Mouse (Mus musculus) embryonic stem cell, embryonic (primary cell): ENCODE data around the gene Sash1.

Experiments used
- CTCF ChIA-PET, 4 experiments: fragments of 300-600 bp in 2 of 4; fragments of 350-600 bp in 2 of 4; sonication (Branson Sonifier 250); formaldehyde crosslinking; loops; one replicate each; lab custom pipeline; 2022; ENCODE audit warnings: inconsistent platforms in 2 of 4; lab: Charles Lee
- POLR2A ChIA-PET, 4 experiments: fragments of 300-600 bp in 2 of 4; fragments of 350-600 bp in 2 of 4; sonication (Branson Sonifier 250); formaldehyde crosslinking; loops; one replicate each; lab custom pipeline; 2022; ENCODE audit warnings: antibody characterized with exemption in 4 of 4, inconsistent platforms in 1 of 4; lab: Charles Lee

Sash1 gene

DNA sequence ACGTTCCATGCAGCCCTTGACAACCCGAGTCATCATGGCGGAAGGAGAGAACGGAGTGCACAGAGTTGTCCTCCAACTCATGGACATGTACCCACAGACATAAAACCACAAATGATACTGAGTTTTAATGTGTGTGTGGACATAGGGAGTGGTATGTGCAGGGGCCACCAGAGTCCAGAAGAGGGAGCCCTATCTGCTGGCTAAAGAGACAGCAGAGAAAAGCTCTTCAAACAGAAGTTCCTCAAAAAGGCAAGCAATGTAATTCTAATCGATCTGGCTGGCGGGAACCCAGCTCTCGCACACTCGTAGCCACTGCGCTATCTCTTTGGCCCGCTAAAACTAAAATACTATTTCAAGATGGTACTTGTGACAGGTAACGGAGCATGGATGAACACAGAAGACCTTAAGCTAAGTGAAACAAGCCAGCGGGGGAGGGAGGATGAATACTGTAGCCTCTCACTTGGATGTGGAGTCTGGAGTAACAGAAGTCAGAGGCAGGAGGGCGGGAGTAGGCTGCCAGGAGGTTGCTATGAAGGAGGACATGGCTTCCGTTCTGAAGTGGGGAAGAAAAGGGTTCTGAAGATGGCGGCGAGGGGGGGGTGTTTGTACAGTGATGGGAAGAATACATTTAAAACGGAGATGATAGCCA is 51.9 kb downstream of the Sash1 start:
- ChIA-PET POLR2A (interaction anchor here (0.6 to 3.0 kb wide), 11 partner anchors 9 to 91 kb away, joined by 3 to 20 read pairs (median 3); partner anchors contain the start of gene Sash1 (in 3 of the 4)), CTCF (interaction anchor here (0.5 to 1.2 kb wide), 13 partner anchors 9 to 138 kb away, joined by 3 to 6 read pairs (median 3); partner anchors contain the start of gene Sash1 (in 1 of the 4))

DNA sequence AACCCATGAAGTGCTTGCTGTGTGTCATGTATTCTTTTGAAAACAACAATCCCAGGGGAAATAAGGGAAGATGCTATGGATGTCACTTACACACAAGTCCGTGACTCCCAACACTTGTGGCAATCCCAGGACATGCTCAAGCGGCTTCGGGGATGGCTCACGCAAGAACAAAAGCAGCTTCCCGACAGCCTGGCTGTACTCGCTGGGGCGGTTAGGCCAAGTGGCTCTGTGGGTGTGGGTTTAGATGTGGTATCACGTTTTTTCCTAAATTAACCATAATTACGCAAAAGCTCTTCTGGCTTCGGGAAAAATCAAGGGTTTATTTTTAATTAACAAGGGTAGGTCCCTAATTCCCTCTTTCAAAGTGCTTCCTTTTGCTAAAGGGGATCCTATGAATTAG is 59.6 kb downstream of the Sash1 start:
- ChIA-PET CTCF (interaction anchor here in 2 of 4 experiments (0.6 to 0.7 kb wide), 2 partner anchors 13 to 16 kb away, joined by 5 to 24 read pairs; no protein-coding TSS in a partner anchor), POLR2A (interaction anchor here in 3 of 4 experiments (0.6 to 1.4 kb wide), 7 partner anchors 8 to 539 kb away, joined by 3 to 5 read pairs (median 3); no protein-coding TSS in a partner anchor)

DNA sequence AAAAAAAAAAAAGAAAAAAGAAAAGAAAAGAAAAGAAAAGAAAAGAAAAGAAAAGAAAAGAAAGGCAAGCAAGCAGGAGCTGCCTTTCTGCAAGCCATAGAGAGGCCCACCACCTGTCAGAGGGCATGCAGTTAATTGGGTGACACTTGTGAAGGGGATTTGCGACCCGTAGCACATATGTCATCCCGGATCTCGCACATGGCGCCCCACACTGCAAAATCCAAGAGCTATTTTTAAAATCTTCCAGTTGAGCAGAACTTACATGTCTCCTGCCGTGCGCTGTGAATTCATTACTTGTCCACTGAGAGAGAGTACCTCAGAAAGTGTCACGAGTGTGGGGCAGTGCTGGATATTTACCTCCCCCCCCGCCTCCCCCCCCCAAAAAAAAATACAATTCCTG is 60.0 kb downstream of the Sash1 start:
- POLR2A ChIA-PET, result interaction anchor here in 3 of 4 experiments (0.6 to 1.0 kb wide), 5 partner anchors 8 to 539 kb away, joined by 3 to 5 read pairs (median 3); no protein-coding TSS in a partner anchor
- CTCF ChIA-PET, result interaction anchor here in 2 of 4 experiments (0.7 to 1.1 kb wide), 2 partner anchors 8 to 15 kb away, joined by 3 to 24 read pairs; no protein-coding TSS in a partner anchor

DNA sequence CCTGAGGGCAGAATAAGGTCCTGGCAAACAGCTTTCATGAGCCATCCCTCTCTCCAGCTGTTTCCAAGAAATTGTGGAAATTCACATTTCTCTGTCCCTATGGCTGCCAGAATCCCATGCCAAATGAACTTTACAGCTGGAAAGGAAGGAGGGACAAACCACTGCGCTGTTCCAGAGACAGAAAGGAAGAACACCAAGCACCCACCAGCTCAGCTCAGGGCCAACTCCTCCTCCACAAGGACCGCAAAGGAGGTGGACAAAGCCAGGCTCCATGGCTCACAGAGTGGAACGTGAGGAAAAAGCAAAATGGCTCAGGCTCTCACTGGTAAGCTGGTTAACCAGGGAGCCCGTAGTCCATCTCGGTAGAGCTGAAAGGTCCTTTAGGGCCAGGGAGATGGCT is 67.8 kb downstream of the Sash1 start:
- CTCF ChIA-PET, result interaction anchor here in 1 of 4 experiments (1.1 kb wide), 1 partner anchor 18 kb away, joined by 5 read pairs; no protein-coding TSS in a partner anchor
- POLR2A ChIA-PET, result interaction anchor here in 3 of 4 experiments (0.6 to 2.0 kb wide), 15 partner anchors 8 to 299 kb away, joined by 3 to 8 read pairs (median 4); partner anchors contain the start of genes Sash1 (in 1 of the 3) and Ust (in 1 of the 3)

DNA sequence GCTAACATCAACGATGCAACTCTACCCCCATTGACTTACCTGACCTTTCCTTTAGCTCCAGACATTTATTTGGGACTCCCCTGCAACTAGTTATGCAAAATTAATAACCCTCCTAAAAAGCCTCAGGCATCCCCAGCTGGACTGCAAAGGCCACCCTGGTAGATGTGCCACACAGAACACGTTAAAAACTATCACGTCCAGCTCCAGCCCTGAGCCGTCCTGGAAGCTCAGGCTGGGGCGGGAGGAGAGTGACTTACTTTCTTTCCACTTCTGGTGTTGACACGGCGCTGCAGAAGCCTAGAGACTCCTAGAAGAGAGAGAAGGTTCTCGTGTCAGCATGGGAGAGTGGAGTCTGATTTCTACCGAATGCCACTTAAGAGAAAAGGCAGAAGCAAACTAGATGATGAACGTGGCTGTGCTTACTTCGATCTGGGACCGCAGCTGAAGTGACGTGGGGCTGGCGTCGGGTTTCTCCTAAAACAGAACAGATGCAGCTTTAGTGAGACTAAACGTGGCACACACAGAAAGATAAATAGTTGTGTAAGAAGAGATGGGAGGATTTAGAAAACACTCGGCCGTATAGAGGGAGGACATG is 71.8 kb downstream of the Sash1 start:
- POLR2A ChIA-PET, result interaction anchor here in 2 of 4 experiments (1.1 to 1.9 kb wide), 3 partner anchors 13 to 40 kb away, joined by 3 to 6 read pairs (median 4); no protein-coding TSS in a partner anchor
- CTCF ChIA-PET, result no interaction called here

DNA sequence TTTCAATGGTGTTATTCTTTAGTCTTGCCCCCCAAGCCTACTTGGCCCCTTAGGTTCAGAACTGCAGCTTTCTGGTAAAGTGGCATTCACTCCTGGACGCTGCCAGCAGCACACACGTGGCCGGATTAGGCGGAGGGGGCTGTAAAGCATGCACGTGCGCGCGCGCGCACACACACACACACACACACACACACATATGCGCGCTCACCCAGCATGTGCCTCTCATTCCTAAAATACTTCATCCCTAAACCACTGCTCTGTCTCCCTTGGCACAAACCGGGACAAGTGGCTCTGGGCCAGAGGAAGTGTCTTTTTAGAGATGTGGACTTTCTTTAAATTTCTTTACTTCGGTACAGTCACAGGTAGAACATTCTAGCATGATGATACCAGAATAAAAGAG is 72.6 kb downstream of the Sash1 start:
- ChIA-PET CTCF (no interaction called here), POLR2A (interaction anchor here in 3 of 4 experiments (0.6 to 2.8 kb wide), 4 partner anchors 12 to 73 kb away, joined by 3 to 7 read pairs (median 5); partner anchors contain the start of gene Sash1 (in 1 of the 3))

DNA sequence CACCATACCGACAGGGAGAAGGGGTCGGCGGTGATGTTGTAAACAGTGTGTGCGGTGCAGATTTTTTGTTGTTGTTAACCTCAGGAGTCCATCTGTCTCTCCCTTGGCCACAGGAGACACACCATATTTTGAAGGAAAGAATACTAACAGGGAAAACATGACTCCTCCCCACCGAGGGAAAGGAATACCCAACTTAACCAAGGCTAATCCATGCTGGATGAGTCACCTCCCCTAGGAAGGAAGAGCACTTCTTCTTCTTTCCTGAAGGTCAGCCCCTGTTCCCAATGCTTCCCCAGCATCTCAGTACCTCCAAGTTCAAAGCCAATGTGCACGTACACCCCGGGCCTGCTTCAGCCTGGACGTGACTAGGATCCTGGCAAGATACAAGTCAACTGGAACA is 73.1 kb downstream of the Sash1 start:
- ChIA-PET CTCF (interaction anchor here in 2 of 4 experiments (0.6 to 0.7 kb wide), 2 partner anchors 10 to 26 kb away, joined by 3 to 4 read pairs; no protein-coding TSS in a partner anchor), POLR2A (interaction anchor here in 3 of 4 experiments (0.6 to 2.8 kb wide), 4 partner anchors 12 to 73 kb away, joined by 4 to 7 read pairs (median 5); partner anchors contain the start of gene Sash1 (in 2 of the 3))

DNA sequence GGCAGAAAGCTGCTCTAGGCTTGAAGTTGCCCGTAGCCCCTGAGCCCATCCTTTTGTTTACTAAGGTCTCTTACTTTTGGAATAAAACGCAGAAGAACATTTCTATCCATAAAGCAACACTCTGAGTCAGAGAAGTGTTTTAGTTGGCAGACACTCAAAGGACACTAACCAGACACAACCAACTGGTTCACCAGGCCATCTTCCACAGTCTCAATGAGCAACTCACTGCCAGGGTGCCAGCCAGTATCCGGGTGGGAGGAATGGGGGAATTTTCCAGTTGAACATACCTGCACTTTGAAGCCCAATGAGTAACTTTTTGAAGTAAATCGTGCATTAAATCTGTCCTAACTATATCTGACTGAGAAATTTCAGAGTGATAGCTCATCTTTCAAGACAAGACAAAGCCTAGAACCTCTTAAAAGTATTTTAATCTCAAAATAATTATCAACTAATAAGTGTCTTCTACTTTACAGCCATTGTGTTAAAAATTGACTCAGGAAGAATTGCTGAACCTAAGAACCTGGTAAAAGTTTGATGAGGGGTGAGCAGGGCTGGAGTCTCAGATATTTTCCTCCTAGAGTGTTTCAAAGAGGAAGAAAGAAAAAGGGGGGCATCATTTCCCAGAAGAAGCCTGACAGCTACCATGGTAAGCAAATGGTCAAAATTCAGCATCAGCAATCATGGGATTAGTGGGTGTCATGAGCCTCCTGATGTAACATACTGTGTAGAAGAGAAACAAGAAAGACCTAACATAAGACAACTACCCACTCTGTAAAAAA is 74.4 kb downstream of the Sash1 start:
- CTCF ChIA-PET, result no interaction called here
- POLR2A ChIA-PET, result interaction anchor here in 1 of 4 experiments (0.6 to 2.8 kb wide), 2 partner anchors 11 to 73 kb away, joined by 3 to 7 read pairs; no protein-coding TSS in a partner anchor

DNA sequence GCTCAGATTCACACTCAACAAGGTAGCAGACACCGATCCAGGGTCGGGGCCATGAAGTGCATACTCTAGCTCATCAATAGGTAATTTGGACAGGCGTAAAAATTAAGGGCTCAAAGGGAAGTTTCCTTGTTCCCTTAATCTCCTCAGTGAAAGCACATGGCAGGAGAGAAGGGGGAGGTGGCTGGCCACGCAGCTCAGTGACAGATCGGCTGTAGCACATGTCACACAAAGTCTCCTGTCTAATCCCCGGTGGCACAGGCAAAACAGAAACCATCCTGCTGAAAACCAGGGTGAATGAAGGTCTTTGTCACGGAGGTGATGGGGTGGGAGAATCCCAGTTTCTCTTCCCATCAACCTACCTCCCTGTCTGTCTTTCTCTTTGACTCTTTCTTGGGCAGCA is 75.4 kb downstream of the Sash1 start:
- ChIA-PET CTCF (interaction anchor here in 2 of 4 experiments (0.5 kb wide), 2 partner anchors 10 to 15 kb away, joined by 4 to 24 read pairs; no protein-coding TSS in a partner anchor), POLR2A (interaction anchor here in 2 of 4 experiments (0.8 to 2.8 kb wide), 4 partner anchors 10 to 74 kb away, joined by 3 to 7 read pairs (median 3); no protein-coding TSS in a partner anchor)

DNA sequence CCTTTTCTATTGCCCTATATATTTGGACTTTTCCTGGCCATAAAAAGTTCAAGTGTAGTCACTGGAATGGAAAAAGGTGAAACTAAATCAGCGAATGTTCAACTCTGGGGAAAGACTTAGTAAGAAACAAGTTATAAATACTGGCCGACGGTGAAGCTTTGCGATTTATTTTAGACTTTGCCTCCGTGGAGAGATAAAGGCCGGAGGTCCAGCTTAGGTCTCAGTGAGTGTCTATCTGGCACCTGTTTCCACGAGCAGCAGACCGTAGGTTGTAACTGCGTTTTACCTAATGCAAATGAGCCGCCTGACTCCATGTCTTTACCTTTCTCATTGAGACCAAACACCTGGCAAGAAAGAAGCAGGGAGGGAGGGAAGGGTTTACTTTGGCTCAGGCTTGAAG is 77.5 kb downstream of the Sash1 start:
- CTCF ChIA-PET, result no interaction called here

DNA sequence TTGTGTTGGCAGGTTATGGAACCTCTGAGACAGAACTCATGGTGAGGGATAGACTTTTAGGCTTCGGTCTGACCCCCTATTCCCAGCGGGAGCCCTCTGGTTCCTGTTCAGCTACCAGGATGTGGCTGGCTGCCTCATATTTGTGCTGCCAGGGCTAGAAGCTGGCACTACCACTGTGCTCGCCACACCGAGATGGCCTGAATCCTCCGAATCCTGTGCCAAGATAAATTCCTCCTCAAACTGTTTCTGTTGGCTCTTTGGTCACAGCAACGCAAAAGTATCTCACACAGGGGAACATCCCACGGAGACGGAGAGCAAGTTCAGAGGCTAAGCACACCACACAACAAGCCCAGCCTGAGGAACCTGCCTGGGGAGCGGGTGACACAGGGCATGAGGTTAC is 78.3 kb downstream of the Sash1 start:
- ChIA-PET CTCF (interaction anchor here in 1 of 4 experiments (1.4 kb wide), 1 partner anchor 12 kb away, joined by 4 read pairs; no protein-coding TSS in a partner anchor), POLR2A (interaction anchor here in 1 of 4 experiments (1.4 to 2.1 kb wide), 3 partner anchors 11 to 79 kb away, joined by 3 to 5 read pairs (median 3); partner anchors contain the start of gene Sash1)

More for the DNA sequence above, 77.5 kb downstream of the Sash1 start:
- POLR2A ChIA-PET, result no interaction called here

DNA sequence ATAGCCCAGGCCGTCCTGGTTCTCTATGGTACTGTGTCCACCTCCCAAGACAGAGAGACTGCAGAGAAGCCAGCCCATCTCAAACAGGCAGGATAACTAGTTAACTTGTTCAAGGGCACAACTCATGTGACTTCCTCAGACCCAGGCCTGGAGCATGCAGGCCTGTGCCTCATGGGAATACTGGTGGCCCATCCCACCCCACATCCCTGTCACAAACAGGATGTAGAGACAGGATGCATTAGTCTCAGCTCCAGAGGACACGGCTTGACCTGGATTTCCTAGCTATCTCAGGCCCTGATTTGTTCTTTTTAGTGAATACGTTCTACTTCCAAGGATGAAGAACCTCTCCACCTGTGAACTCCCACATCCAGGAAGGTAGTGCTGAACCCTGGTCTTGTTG is 80.5 kb downstream of the Sash1 start:
- POLR2A ChIA-PET, result interaction anchor here in 2 of 4 experiments (1.1 to 2.6 kb wide), 4 partner anchors 10 to 81 kb away, joined by 3 to 6 read pairs (median 3); partner anchors contain the start of gene Sash1 (in 1 of the 2)

DNA sequence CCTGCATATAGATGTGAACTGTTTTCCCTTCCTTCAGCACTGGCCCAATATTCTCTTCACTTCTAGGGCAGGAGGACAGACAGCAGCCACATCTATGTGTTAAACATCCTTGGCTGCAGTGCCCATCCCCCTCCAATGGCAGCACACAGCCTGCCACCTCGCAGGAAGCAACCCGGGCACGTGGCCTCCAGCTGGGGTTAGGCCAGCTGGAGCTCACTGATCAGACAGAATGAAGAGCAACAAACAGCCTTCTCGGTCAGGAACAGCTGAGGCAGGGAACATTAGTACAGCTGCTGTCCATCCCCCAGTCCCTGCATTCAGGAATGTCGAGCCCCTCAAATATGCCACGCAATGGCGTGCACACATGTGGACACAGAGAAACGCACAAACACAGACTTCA is 81.6 kb downstream of the Sash1 start:
- CTCF ChIA-PET, result interaction anchor here in 1 of 4 experiments (1.5 kb wide), 1 partner anchor 29 kb away, joined by 3 read pairs; no protein-coding TSS in a partner anchor
- POLR2A ChIA-PET, result interaction anchor here in 3 of 4 experiments (0.6 to 2.6 kb wide), 5 partner anchors 9 to 82 kb away, joined by 3 to 6 read pairs (median 3); partner anchors contain the start of gene Sash1 (in 1 of the 3)

More for the DNA sequence above, 80.5 kb downstream of the Sash1 start:
- CTCF ChIA-PET, result interaction anchor here in 1 of 4 experiments (1.5 kb wide), 1 partner anchor 30 kb away, joined by 3 read pairs; no protein-coding TSS in a partner anchor

DNA sequence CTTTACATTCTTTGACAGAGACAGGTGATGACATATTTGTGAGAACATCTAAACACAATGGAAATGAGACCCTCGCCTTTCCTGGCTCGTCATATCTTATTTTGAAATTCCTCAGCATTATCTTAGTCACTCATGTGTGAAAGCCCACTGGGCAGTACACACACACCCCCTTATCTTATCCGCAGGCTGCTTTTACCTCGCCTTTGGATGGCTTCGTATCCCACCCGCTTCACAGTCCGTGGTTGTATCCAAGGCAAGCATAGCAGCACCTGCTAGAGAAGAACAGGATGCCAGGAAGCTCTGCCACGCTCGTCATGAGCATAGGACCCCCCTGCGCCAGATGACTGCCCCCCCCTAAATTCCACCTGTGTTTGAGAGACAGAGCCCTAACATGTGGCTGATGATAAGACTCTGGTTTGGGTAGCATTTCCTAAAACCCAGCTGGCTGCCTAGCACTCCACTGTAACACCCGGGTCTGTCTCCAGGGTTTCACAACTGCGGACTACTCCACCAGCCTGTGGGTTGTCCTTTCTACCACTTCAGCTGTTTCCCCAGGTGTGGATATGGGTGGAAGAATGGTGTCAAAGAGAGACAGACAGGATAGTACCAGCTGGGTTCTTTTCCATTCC is 84.0 kb downstream of the Sash1 start:
- POLR2A ChIA-PET, result interaction anchor here in 3 of 4 experiments (0.8 to 2.3 kb wide), 10 partner anchors 10 to 84 kb away, joined by 3 to 9 read pairs (median 4); partner anchors contain the start of gene Sash1 (in 1 of the 3)
- CTCF ChIA-PET, result interaction anchor here in 2 of 4 experiments (1.1 to 1.4 kb wide), 2 partner anchors 59 to 73 kb away, joined by 3 to 15 read pairs; no protein-coding TSS in a partner anchor

DNA sequence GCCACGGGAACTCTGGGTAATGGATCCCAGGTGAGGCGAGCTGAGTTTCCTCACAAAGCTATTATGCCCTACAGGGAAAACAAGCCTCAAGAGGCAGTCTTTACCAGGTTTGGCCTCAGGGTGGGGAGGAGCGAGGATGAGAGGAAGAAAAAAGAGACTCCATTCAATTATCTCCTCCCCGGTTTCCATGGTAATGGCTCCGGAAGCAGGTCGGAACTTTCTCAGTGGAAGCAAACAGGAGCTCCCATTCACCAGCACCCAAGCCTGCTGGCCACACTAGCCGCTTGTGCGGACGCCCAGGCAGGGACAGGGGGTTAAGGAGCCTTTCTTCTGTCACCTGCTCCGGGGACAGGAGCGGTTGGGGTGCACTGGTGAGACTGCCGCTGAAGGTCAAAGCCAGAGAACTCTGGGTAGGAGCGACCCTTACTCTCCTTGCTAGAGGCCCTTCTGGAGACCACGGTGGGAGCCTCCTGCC is 84.7 kb downstream of the Sash1 start:
- CTCF ChIA-PET, result interaction anchor here in 2 of 4 experiments (0.6 to 1.4 kb wide), 3 partner anchors 58 to 211 kb away, joined by 3 read pairs; no protein-coding TSS in a partner anchor
- POLR2A ChIA-PET, result interaction anchor here (0.6 to 2.3 kb wide), 13 partner anchors 11 to 132 kb away, joined by 3 to 10 read pairs (median 3); partner anchors contain the start of gene Sash1 (in 2 of the 4)

DNA sequence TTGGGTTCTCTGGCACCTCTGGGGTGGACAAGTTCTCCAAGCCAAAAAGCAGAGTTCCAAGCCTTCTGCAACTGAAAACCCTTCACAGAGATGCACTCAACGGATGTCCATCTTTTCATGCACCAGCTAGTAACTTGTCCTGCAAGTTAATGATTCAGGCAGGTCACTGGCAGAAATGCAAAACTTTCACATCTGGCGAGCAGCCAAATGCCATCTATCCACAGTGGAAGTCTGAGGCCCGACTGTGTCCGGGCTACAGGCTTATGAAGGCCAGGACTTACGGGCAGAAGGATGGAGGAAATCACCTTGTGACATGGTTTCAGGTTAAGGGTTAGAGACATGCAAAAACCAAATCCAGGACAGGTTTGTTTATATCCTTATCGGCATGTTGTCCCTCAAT is 88.0 kb downstream of the Sash1 start:
- CTCF ChIA-PET, result no interaction called here
- POLR2A ChIA-PET, result no interaction called here
